Mouse (Mus musculus) hindbrain, postnatal 0 days (tissue): Measurements from ENCODE around the gene Rtl8c. TPM values are rescaled to one million over a fixed set of nuclear protein-coding genes. Genes with fewer than 3 reads are reported as not detected.
"Not testable (repeated sequence)": the region's sequence is repeated elsewhere in the genome, so short reads cannot be mapped to it uniquely, and the experiment has no call there.

ENCODE experiments used
- ATAC-seq: fragments of 200-750 bp; cut with Nextera tagmentation; 2 replicates; pipeline ENCODE4 v1.8.0; 2017; ENCODE audit warnings: mild to moderate bottlenecking, moderate TSS enrichment, moderate library complexity
- DNase-seq: peaks from one replicate; pipeline ENCODE4 v3.0.0-alpha.2; 2015; ENCODE audit warnings: low spot score
- H3K27ac ChIP-seq: fragments of 300-500 bp; sonication (generic); 2 replicates; pipeline ENCODE4 v1.5.1; 2014; ENCODE audit warnings: mild to moderate bottlenecking
- H3K27me3 ChIP-seq: fragments of 300-500 bp; sonication (generic); 2 replicates; pipeline ENCODE4 v1.6.1; 2014; ENCODE audit warnings: low read length, mixed read lengths; ENCODE audit not compliant: insufficient read depth
- H3K36me3 ChIP-seq: fragments of 300-500 bp; sonication (generic); 2 replicates; pipeline ENCODE4 v1.6.1; 2014; ENCODE audit warnings: low read length, mixed read lengths; ENCODE audit not compliant: insufficient read depth
- H3K4me1 ChIP-seq: fragments of 300-500 bp; sonication (generic); 2 replicates; pipeline ENCODE4 v1.6.1; 2014; ENCODE audit warnings: antibody characterized with exemption, low read length, mixed read lengths; ENCODE audit not compliant: insufficient read depth
- H3K4me2 ChIP-seq: fragments of 300-500 bp; sonication (generic); 2 replicates; pipeline ENCODE4 v1.6.1; 2014; ENCODE audit warnings: low read depth, mild to moderate bottlenecking, low read length, moderate library complexity, mixed read lengths
- H3K4me3 ChIP-seq: fragments of 300-500 bp; sonication (generic); 2 replicates; pipeline ENCODE4 v1.5.1; 2014; ENCODE audit warnings: low read length
- H3K9ac ChIP-seq: fragments of 300-500 bp; sonication (generic); replicated peaks from 2 replicates; pipeline ENCODE4 v1.6.1; 2014; ENCODE audit warnings: mild to moderate bottlenecking, low read length, moderate library complexity, mixed read lengths
- H3K9me3 ChIP-seq: fragments of 300-500 bp; sonication (generic); 2 replicates; pipeline ENCODE4 v1.6.1; 2016; ENCODE audit warnings: low read length, mixed read lengths
- CTCF ChIP-seq: IDR thresholded peaks from 2 replicates; pipeline ENCODE4 v1.5.1; 2016; ENCODE audit warnings: antibody characterized with exemption, control low read depth, low read depth
- WGBS: fragments of 180-500 bp; shearing (Covaris S2); extraction: QIAGEN DNeasy Blood & Tissue Kit; methylation state at CpG from one replicate; pipeline ENCODE4 v1.1.7; 2014; 5-methylcytosine and 5-hydroxymethylcytosine counted together
- polyA plus RNA-seq: library from polyadenylated mRNA; unstranded; fragments of >200 nt; fragmentation: Nextera tagmentation; extraction: Ambion mirVana; gene quantifications from 2 replicates; pipeline ENCODE4 v1.2.1, GENCODE M21; 2015
- total RNA-seq: library from RNA; depleted of rRNA; stranded (reverse); fragments of >200 nt; gene quantifications from 2 replicates; pipeline ENCODE4 v1.2.3, GENCODE M21; 2014; rRNA removed

The Rtl8c gene
- total and polyA plus RNA-seq, 2 experiments from 2014 or later: 58.2 to 219 TPM

DNA sequence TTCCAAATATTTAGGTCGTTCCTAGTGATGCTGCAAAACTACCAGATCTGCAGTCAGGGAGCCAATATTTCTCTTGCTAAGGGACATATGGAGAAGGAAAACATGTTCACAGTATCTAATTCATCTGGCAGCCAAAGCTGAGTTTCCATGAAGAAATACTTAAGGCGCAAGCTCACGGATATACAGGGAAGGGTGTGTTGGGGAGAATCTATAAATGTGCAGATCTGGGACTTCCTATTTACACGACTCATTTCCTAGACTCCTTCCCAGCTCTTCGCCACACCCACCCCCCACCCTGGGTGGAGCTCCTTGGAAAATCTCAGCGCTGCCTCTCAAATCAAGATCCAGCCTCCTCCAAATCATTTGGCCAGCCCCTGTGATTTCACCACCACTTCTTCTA, 38.1 kb downstream of the Rtl8c start:
- no peak for TF ChIP-seq CTCF
- H3K36me3 ChIP-seq: no peaks in the 10 kb centered on the region
- no peaks in the 10 kb centered on the region for H3K27me3 ChIP-seq
- H3K4me2 ChIP-seq: no peak overlapping the region
- no peak for ATAC-seq
- no peak overlapping the region for H3K4me3 ChIP-seq
- H3K27ac ChIP-seq: no peak overlapping the region
- H3K9me3 ChIP-seq: no peaks in the 10 kb centered on the region
- DNase-seq: no peak
- no peak overlapping the region for H3K9ac ChIP-seq
- 76% methylated on average over 6 of the region's 6 CpGs for WGBS
- H3K4me1 ChIP-seq: no peaks in the 10 kb centered on the region

DNA sequence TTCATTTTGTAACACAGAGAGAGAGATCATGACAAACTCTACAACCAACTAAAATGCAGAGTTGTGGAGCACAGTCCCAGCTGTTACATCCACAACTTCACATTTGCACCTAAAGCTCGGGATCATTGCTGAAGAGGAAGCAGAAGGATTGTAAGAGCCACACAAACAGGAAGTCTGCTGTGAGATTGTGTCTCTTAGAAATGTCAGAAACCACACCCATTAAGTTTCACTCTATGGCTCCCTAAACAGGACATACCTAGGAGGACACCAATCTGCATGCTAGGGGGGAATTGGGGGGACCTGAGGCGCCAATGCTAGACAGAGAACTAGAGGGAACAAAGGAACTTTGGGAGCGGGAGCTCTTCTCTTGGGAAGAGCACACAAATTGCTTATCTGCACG, 45.1 kb downstream of the Rtl8c start:
- not testable (repeated sequence) for DNase-seq, ATAC-seq, H3K27me3 ChIP-seq, H3K9ac ChIP-seq, H3K4me1 ChIP-seq, H3K4me3 ChIP-seq, H3K4me2 ChIP-seq, H3K36me3 ChIP-seq, H3K9me3 ChIP-seq, H3K27ac ChIP-seq
- 67% methylated on average over 4 of the region's 4 CpGs for WGBS

Other genes starting within 250 kb of the Rtl8c start
- 9.8 and 20.8 TPM in 2 replicates for gene Mospd1, start 237.5 kb upstream of the Rtl8c start, total RNA-seq
- 34.7 and 37.0 TPM in 2 replicates for gene Mospd1, start 237.5 kb upstream of the Rtl8c start, polyA plus RNA-seq
- not detected in 2 replicates for gene Etd, start 173.1 kb upstream of the Rtl8c start, total RNA-seq
- not detected in 2 replicates for gene Etd, start 173.1 kb upstream of the Rtl8c start, polyA plus RNA-seq
- not detected in 2 replicates for gene Gm14597, start 947 bp downstream of the Rtl8c start, total RNA-seq
- 0.64 TPM in 1 of 2 replicates, not detected in the other for gene Gm14597, start 947 bp downstream of the Rtl8c start, polyA plus RNA-seq
- 254 and 270 TPM in 2 replicates for gene Rtl8a, start 35.6 kb downstream of the Rtl8c start, total RNA-seq
- gene Rtl8a, start 35.6 kb downstream of the Rtl8c start, polyA plus RNA-seq: 284 and 285 TPM in 2 replicates
- 350 and 410 TPM in 2 replicates for gene Rtl8b, start 62.4 kb downstream of the Rtl8c start, total RNA-seq
- gene Rtl8b, start 62.4 kb downstream of the Rtl8c start, polyA plus RNA-seq: 232 and 242 TPM in 2 replicates
- gene 4930502E18Rik, start 116.8 kb downstream of the Rtl8c start, total RNA-seq: not detected in 2 replicates
- gene 4930502E18Rik, start 116.8 kb downstream of the Rtl8c start, polyA plus RNA-seq: 0.55 and 0.66 TPM in 2 replicates
- not detected in 2 replicates for gene 1700013H16Rik, start 149.8 kb downstream of the Rtl8c start, total RNA-seq
- gene 1700013H16Rik, start 149.8 kb downstream of the Rtl8c start, polyA plus RNA-seq: not detected in 2 replicates
- gene Zfp36l3, start 168.4 kb downstream of the Rtl8c start, total RNA-seq: not detected in 2 replicates
- gene Zfp36l3, start 168.4 kb downstream of the Rtl8c start, polyA plus RNA-seq: not detected in 2 replicates
- 0.37 TPM in 1 of 2 replicates, not detected in the other for gene Xlr, start 189.7 kb downstream of the Rtl8c start, total RNA-seq
- gene Xlr, start 189.7 kb downstream of the Rtl8c start, polyA plus RNA-seq: 2.9 and 3.4 TPM in 2 replicates